Mouse (Mus musculus) macrophage (primary cell): Measurements from ENCODE around the gene Dot1l. TPM values are rescaled to one million over a fixed set of nuclear protein-coding genes. Genes with fewer than 3 reads are reported as not detected.
"Not testable (repeated sequence)": the region's sequence is repeated elsewhere in the genome, so short reads cannot be mapped to it uniquely, and the experiment has no call there.

Experiments
- H3K27ac ChIP-seq: fragments of 350-480 bp; formaldehyde crosslinking; 2 replicates; pipeline ENCODE4 v1.9.0; 2021
- H3K36me3 ChIP-seq: fragments of 350-480 bp; formaldehyde crosslinking; 2 replicates; pipeline ENCODE4 v1.9.0; 2021; ENCODE audit errors: inconsistent target
- H3K4me3 ChIP-seq: fragments of 350-480 bp; formaldehyde crosslinking; 2 replicates; pipeline ENCODE4 v1.9.0; 2021; ENCODE audit errors: inconsistent target
- H3K79me2 ChIP-seq: fragments of 350-480 bp; formaldehyde crosslinking; 2 replicates; pipeline ENCODE4 v1.9.0; 2021; ENCODE audit errors: inconsistent target
- WGBS: methylation state at CpG from one replicate; pipeline ENCODE4 v1.1.7; 2026; ENCODE audit warnings: inconsistent platforms; ENCODE audit not compliant: missing documents; 5-methylcytosine and 5-hydroxymethylcytosine counted together
- polyA plus RNA-seq: library from polyadenylated mRNA; stranded (reverse); fragments of 250-400 nt; gene quantifications from 3 replicates; pipeline ENCODE4 v1.2.4, GENCODE M21; 2018; ENCODE audit warnings: inconsistent platforms

Gene Dot1l
- polyA plus RNA-seq, 1 experiment from 2014 or later: 14.1 TPM

DNA sequence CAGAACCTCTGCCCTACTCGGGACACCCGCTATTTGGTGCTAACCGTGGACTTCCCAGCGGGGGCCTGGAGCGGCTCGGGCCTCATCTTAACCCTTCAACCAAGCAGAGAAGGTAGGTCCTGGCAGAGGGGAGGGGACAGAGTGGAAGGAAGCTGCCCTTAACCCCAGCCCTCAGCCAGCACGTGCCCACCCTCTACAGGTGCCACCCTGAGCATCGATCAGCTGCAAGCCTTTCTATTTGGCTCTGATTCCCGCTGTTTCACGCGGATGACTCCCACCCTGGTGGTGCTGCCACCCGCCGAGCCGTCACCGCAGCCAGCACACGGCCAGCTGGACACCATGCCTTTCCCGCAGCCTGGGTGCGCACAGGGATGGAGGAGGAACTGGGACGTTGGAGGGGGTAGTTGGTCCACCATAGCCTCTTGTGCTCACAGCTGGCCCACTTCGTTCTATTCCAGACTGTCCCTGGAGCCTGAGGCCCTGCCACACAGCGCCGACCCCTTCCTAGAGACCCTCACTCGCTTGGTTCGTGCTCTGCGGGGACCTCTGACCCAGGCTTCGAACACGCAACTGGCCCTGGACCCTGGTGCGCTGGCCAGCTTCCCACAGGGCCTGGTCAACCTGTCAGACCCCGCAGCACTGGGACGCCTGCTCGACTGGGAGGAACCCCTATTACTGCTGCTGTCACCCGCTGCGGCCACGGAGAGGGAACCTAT lies 51.5 kb downstream of the Dot1l start:
- Histone ChIP-seq H3K79me2 (peaks cover 9% of the 10 kb centered on the region), H3K36me3 (peaks cover 23% of the 10 kb centered on the region), H3K4me3 (no peak overlapping the region), H3K27ac (no peak overlapping the region)
- WGBS: 69% methylated on average over 31 of the region's 34 CpGs

DNA sequence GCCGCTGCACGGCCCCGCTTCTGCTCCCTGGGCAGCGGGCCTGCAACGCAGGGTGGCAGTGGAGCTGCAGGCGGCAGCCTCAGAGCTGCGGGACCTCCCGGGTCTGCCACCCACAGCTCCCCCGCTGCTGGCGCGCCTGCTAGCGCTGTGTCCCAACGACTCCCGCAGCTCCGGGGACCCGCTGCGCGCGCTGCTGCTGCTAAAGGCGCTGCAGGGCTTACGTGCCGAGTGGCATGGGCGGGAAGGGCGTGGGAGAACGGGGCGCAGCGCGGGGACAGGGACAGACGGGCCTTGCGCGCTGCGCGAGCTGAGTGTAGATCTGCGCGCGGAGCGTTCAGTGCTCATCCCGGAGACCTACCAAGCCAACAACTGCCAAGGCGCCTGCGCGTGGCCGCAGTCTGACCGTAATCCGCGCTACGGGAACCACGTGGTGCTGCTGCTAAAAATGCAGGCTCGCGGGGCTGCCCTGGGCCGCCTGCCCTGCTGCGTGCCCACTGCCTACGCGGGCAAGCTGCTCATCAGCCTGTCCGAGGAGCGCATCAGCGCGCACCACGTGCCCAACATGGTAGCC lies 52.1 kb downstream of the Dot1l start:
- WGBS: 3% methylated on average over 57 of the region's 58 CpGs
- Histone ChIP-seq H3K79me2 (peaks cover 2% of the 10 kb centered on the region; the same call in 1 of the 2 replicates), H3K36me3 (peaks cover 17% of the 10 kb centered on the region), H3K27ac (no peak overlapping the region), H3K4me3 (no peak overlapping the region)

DNA sequence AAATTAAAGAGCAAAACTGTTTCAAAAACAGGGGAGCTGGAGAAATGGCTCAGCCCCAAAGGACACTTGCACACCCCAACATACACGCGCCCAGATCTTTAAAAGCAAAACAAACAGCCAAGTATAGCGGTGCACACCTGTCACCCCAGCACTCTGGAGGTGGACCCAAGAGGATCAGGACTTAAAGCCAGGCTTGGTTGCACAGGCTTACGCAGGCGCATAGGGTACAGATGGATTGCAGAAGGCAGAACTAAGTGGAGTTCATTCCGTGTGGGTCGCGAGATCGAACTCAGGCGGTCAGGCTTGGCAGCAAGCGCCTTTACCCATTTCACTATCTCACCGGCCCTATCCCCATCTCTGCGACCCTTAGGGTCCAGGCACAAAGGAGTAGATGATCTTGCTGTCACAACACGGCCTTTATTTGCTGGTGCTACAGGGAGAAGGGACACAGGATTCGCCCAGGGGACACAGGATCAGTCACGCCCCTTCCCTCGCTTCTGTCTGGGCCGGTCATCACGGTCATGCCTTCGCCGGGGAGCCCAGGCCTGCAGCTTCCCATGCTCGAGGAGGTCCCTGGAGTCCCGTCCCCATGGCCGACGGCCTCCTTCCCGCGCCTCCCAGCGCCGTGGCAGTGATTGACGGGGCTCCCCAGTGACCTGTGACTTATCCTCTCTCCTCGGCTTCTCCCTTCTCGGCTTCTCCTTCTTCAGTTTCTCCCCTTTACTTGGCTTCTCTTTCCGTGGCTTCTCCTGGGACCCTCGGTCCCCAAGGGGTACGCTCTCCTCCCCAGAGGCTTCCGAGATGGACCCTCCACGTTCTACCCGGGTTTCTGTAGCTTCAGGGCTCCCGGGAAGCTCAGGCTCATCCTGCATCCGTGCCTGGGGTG lies 53.3 kb downstream of the Dot1l start:
- Histone ChIP-seq H3K4me3 (no peak overlapping the region), H3K36me3 (peaks cover 5% of the 10 kb centered on the region), H3K79me2 (no peaks in the 10 kb centered on the region), H3K27ac (no peak overlapping the region)
- 34% methylated on average over 38 of the region's 40 CpGs for whole genome bisulfite sequencing

DNA sequence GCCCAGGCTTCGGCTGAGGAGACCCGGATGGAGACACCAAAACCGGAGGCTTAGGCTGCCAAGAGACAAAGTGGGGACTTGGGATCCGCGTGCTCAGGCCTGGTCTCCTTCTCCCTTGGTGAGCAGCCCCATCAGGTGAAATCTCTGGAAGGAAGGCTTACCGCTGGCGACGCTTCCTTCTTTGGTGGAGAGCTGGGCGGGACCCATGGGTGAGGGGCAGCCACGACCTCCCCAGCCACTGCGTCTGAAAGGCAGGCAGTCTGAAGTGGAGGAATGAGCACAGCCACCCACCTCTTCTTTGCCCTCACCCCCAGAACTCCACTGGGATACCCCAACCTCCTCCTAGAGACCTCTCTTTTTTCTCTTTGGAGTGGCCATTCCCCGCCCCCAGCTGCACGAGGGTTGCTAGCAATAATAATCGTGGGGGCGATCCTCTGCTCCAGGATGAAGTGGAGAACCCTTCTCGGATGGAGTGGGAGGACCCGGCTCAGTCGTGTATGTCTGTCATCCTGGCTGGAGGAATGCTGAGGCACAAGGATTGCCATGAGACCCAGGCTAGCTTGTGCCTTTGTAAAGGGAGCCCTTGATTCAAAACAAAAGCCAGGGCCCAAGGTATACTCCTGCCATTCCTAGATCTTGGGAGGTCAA lies 54.1 kb downstream of the Dot1l start:
- 26% methylated on average over 18 of the region's 18 CpGs for WGBS
- no peak overlapping the region for H3K27ac ChIP-seq
- no peaks in the 10 kb centered on the region for H3K36me3 ChIP-seq
- H3K79me2 ChIP-seq: no peaks in the 10 kb centered on the region
- H3K4me3 ChIP-seq: no peak overlapping the region

DNA sequence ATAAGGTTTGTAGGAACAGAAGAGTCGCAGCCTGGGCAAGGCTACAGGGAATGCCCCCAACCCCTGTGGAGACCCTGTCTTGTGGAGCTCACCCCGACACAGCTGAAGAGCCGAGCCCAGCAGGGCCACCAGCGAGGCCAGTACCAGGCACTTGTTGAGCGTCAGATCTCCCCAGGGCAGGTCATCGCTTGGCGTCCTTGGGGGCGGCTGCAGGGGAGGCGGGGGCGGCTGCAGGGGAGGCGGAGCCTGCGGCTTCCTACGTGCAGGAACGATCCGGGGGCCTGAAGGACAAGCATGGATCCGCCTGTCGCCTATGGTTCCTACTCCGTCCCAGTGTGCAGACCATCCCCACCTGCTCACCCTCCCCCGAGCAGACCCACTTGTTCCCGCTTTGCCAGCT lies 55.1 kb downstream of the Dot1l start:
- Histone ChIP-seq H3K27ac (no peak overlapping the region), H3K4me3 (no peak overlapping the region), H3K79me2 (no peaks in the 10 kb centered on the region), H3K36me3 (no peaks in the 10 kb centered on the region)
- 45% methylated on average over 17 of the region's 20 CpGs for WGBS

DNA sequence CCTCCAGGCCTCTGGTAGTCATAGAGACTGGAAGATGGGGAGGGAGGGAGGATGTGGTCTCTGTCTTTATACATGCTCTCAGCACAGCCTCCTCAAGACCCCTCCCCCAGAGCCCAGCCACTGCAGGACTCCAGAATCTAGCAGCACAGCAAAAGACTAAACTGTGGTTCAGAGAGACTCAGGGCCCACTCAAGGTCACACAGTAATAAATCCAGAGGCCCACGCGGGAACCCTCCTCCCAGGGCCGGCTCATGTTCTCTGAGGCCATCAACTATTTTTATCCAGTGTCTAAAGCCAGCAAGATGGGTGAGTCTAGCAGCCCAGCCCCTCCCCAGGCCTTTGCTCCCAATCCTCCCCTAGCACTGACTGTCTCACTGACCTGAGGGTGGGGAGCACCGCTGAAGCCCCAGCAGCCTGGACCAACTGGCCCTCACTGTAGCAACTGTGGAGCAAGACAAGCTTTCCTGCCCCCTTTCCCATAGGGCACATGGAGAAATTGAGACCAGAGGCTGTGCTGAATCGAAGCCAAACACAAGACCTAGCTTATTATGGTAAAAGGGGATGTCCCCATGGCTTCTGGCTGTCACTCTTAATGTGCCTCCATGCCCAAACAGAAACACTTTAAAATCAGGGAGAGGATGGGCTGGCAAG lies 57.5 kb downstream of the Dot1l start:
- WGBS: 67% methylated on average over 5 of the region's 5 CpGs
- Histone ChIP-seq H3K27ac (no peak overlapping the region), H3K79me2 (no peaks in the 10 kb centered on the region), H3K4me3 (no peak overlapping the region), H3K36me3 (no peaks in the 10 kb centered on the region)

DNA sequence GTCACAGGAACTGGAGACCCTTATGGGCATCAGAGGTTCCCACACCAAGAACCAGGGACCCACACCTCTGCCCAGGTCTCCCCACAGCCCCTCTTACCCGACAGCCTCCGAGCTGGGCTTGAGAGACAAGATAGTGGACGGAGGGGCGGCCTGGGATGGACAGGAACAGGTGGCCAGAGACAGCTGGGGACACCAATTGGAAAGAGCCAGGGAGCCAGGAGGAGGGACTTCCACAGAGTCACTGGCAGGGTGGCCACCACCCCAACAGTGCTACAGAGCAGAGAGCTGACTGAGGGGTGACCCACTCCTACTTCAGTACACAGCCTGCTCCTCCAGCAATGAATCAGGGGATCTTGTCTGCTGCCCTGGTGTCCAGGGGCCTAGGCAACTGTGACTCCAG lies 58.4 kb downstream of the Dot1l start, which contains the start of gene Jsrp1:
Gene Jsrp1, minus strand, starts transcription at position 133 of the 400 bp plus-strand sequence.
- H3K4me3 ChIP-seq: no peak within 1 kb of the TSS
- no peaks in the 10 kb centered on the region for H3K36me3 ChIP-seq
- H3K27ac ChIP-seq: no peak within 1 kb of the TSS
- 85% methylated on average over 4 of the region's 4 CpGs for WGBS
- no peaks in the 10 kb centered on the region for H3K79me2 ChIP-seq

DNA sequence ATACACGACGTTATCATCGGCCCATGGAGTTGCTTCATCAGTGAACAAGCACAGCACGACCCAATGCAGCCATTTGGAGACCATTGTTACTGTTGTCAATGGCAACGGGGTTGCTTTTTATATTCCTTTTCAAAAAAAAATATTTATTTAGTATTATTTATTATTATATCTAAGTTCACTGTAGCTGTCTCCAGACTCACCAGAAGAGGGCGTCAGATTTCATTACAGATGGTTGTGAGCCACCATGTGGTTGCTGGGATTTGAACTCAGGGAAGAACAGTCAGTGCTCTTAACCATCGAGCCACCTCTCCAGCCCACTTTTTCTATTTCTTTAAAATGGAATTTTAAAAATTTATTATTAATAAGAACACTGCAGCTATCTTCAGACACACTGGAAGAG lies 59.8 kb downstream of the Dot1l start:
- WGBS: 63% methylated on average over 7 of the region's 7 CpGs

DNA sequence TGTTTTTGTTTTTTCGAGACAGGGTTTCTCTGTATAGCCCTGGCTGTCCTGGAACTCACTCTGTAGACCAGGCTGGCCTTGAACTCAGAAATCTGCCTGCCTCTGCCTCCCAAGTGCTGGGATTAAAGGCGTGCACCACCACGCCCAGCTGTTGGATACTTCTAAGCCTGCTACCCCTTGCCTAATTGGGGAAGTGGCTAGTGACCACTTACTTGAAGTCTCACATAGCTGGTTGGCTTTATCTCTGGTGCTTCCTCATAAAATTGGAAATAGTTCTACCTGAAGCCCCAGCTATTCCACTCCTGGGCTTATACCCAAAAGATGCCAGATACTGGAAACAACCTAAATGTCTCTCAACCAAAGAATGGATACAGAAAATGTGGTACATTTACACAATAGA lies 61.3 kb downstream of the Dot1l start:
- not testable (repeated sequence) for H3K27ac ChIP-seq, H3K4me3 ChIP-seq, H3K36me3 ChIP-seq, H3K79me2 ChIP-seq
- WGBS: 22% methylated on average over 2 of the region's 3 CpGs

More for the DNA sequence above, 59.8 kb downstream of the Dot1l start:
- H3K36me3 ChIP-seq: no peaks in the 10 kb centered on the region
- H3K27ac ChIP-seq: no peak overlapping the region
- no peaks in the 10 kb centered on the region for H3K79me2 ChIP-seq
- no peak overlapping the region for H3K4me3 ChIP-seq

DNA sequence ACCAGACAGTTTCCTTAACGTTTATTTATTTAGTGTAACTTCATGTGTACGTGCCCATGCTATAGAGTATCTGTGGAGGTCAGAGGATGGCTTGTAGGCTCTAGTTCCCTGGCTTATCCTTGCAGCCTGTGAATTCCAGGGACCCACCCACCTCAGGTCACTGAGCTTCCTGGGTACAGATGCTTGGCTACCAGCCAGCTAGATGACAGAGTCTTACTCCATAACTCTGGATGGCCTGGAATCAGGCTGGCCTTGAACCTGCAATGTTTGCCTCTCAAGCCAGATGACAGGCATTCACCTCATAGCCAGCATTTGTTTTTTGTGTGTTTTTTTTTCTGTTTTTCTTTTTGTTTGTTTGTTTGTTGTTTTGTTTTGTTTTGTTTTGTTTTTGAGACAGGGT lies 62.2 kb downstream of the Dot1l start:
- Histone ChIP-seq H3K27ac (no peak overlapping the region), H3K4me3 (no peak overlapping the region), H3K36me3 (no peaks in the 10 kb centered on the region), H3K79me2 (no peaks in the 10 kb centered on the region)
- 81% methylated on average over 2 of the region's 2 CpGs for WGBS

DNA sequence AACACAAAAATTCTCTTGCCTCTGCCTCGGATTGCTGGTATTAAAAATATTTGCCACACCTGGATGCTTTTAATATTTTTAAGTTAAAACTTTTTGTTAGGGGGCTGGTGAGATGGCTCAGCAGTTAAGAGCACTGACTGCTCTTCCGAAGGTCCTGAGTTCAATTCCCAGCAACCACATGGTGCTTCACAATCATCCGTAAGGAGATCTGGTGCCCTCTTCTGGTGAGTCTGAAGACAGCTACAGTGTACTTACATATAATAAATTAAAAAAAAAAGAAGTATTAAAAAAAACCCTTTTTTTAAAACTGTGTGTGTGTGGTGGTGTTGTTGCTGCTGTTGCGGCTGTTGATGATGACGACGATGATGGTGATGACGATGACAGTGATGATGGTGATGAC lies 62.9 kb downstream of the Dot1l start:
- not testable (repeated sequence) for H3K79me2 ChIP-seq, H3K27ac ChIP-seq, H3K4me3 ChIP-seq, H3K36me3 ChIP-seq
- 81% methylated on average over 7 of the region's 7 CpGs for WGBS

DNA sequence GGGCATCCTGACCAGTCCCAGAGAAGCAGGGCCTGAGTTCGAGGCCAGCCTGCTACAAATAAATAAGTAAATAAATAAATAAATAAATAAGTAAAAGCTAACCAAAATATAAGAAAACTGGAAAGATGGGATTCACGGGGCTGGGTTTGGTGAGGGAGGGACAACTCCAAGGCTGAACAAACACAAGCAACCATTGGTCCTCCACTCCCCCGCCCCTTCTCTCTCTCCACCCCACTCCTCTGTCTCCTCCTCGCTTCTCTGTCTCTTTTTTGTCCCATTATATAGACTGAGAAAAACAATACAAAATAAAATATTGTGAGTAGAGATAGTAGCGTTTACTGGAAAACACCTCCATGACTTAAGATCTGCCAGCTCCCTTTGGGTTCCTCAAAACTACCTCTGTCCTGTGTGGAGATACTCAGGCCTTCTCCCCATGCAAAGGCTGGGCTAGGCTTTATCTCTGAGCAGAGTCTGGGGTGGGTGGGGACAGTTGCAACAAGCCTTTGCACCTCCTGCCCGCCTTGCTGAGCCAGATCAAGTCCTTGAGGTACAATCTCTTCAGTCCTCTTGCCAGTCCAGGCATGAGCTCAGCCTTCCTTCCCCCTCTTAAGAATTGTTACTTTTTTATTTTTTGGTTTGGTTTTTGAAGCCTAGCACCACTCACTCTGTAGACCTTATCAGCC lies 63.7 kb downstream of the Dot1l start:
- WGBS: 83% methylated on average over 5 of the region's 6 CpGs
- Histone ChIP-seq H3K4me3 (no peak overlapping the region), H3K36me3 (no peaks in the 10 kb centered on the region), H3K27ac (no peak overlapping the region), H3K79me2 (no peaks in the 10 kb centered on the region)

DNA sequence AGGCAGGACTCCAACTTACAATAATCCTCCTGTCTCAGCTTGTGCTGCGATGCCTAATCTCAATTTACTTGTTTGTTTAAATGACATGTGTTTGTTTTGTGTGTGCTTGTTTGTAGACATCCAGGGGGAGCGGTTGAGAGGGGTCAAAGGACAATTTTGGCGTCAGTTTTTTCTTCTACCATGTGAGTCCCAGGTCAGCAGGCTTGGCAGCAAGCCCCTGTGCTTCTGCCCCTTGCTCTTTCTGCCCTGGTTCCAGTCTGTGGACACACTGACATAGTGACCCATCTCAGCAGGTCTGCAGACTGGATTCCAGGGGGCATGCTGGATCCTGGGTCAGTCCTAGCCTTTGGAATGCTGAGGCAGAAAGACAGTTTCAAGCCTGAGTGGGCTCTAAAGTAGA lies 64.4 kb downstream of the Dot1l start:
- 94% methylated on average over 3 of the region's 3 CpGs for WGBS
- H3K4me3 ChIP-seq: no peak overlapping the region
- no peak overlapping the region for H3K27ac ChIP-seq
- no peaks in the 10 kb centered on the region for H3K36me3 ChIP-seq
- no peaks in the 10 kb centered on the region for H3K79me2 ChIP-seq

DNA sequence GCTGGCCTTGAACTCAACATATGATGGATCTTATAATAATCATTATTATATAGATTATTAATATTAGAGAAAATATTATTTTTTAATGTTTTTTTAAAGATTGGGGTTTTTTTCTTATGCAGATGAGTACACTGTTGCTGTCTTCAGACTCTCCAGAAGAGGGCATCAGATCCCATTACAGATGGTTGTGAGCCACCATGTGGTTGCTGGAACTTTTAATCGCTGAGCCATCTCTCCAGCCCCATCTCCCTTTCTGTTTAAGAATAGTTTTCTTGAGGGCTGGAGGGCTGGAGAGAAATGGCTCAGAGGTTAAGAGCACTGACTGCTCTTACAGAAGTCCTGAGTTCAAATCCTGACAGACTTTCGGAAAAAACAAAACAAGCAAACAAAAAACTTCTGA lies 67.0 kb downstream of the Dot1l start:
- Histone ChIP-seq H3K36me3 (no peaks in the 10 kb centered on the region), H3K4me3 (no peak overlapping the region), H3K27ac (no peak overlapping the region), H3K79me2 (peaks cover 1% of the 10 kb centered on the region)
- 46% methylated on average over 2 of the region's 2 CpGs for WGBS
